In the genomic region with DNA sequence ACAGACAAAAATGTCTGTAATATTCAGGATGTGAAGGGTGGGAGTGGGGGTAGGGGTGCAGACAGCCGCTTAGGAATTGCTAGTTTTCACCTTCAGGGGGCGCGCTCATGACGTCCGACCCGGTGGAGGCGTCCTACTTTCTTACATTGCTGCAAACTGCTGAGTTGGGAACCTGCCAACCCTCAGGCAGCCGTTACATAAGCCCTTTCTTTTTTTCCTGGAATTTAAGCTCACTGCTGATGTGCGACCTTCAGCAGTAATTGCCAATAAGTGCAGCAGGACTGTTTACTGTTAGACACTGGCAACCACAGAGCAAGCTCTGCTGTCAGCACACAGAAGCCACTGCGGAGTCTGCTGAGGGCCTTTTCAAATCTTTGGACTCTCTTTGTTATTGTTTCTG, we compare ENCODE assay signal across 7 mouse cellular contexts.
DNase-seq lines count a peak whose midpoint lies in the region; ATAC-seq lines count a peak whose summit lies in the region.

No protein-coding gene starts in this region.

- peak; percentile 94 for DNase-seq in adrenal gland, adult 8-10 months
- DNase-seq in embryonic facial prominence, embryonic 10.5 days (ENCODE audit: low spot score), result peak; percentile 75
- DNase-seq in heart, adult 18-20 months, result peak; percentile 92
- DNase-seq in kidney, adult 18-20 months, result peak; percentile 88
- DNase-seq in limb, embryonic 10.5 days (ENCODE audit: low spot score), result peak; percentile 59
- peak; percentile 98 for DNase-seq in skeletal muscle tissue, adult 2 months (ENCODE audit: low read depth, low spot score)

- peaks cover 18% of the 10 kb centered on the region for H3K4me1 ChIP-seq in embryonic facial prominence, embryonic 10.5 days
- peaks cover 5% of the 10 kb centered on the region; the same call in 1 of the 2 replicates for H3K4me1 ChIP-seq in limb, embryonic 10.5 days
- H3K4me1 ChIP-seq in midbrain, embryonic 12.5 days, result peaks cover 14% of the 10 kb centered on the region

- H3K36me3 ChIP-seq in embryonic facial prominence, embryonic 10.5 days (replicated peaks), result peaks cover 4% of the 10 kb centered on the region; the same call in 1 of the 2 replicates
- H3K36me3 ChIP-seq in limb, embryonic 10.5 days, result no peaks in the 10 kb centered on the region
- no peaks in the 10 kb centered on the region for H3K36me3 ChIP-seq in midbrain, embryonic 12.5 days

- no peak overlapping the region for H3K4me3 ChIP-seq in embryonic facial prominence, embryonic 10.5 days
- no peak overlapping the region for H3K4me3 ChIP-seq in limb, embryonic 10.5 days
- no peak overlapping the region for H3K4me3 ChIP-seq in midbrain, embryonic 12.5 days

- H3K27ac ChIP-seq in embryonic facial prominence, embryonic 10.5 days (replicated peaks), result no peak overlapping the region
- no peak overlapping the region for H3K27ac ChIP-seq in limb, embryonic 10.5 days
- H3K27ac ChIP-seq in midbrain, embryonic 12.5 days (replicated peaks), result no peak overlapping the region

- H3K9me3 ChIP-seq in embryonic facial prominence, embryonic 10.5 days, result no peaks in the 10 kb centered on the region
- no peaks in the 10 kb centered on the region for H3K9me3 ChIP-seq in limb, embryonic 10.5 days (replicated peaks)
- no peaks in the 10 kb centered on the region for H3K9me3 ChIP-seq in midbrain, embryonic 12.5 days

- no peaks in the 10 kb centered on the region for H3K27me3 ChIP-seq in embryonic facial prominence, embryonic 10.5 days (replicated peaks; ENCODE audit: low read depth, poor library complexity, severe bottlenecking)
- H3K27me3 ChIP-seq in limb, embryonic 10.5 days (ENCODE audit: low read depth, poor library complexity, severe bottlenecking), result no peaks in the 10 kb centered on the region
- H3K27me3 ChIP-seq in midbrain, embryonic 12.5 days, result no peaks in the 10 kb centered on the region

- WGBS in embryonic facial prominence, embryonic 10.5 days, result 16% methylated on average over 10 of the region's 10 CpGs
- WGBS in limb, embryonic 10.5 days, result 33% methylated on average over 10 of the region's 10 CpGs
- 21% methylated on average over 10 of the region's 10 CpGs for WGBS in midbrain, embryonic 12.5 days

- no peak overlapping the region for H3K9ac ChIP-seq in midbrain, embryonic 12.5 days (replicated peaks)

- H3K4me2 ChIP-seq in midbrain, embryonic 12.5 days (replicated peaks), result no peak overlapping the region; the same call in 1 of the 2 replicates

- peak; percentile 79 for ATAC-seq in midbrain, embryonic 12.5 days (ENCODE audit: low FRiP score, low read depth)
